Mouse (Mus musculus) right cerebral cortex, postnatal 4 days (tissue): ENCODE data around the gene Znrf2.
A peak's percentile ranks its signal among the peaks of the same experiment; 100 is the strongest.
"Not testable (repeated sequence)": the region's sequence is repeated elsewhere in the genome, so short reads cannot be mapped to it uniquely, and the experiment has no call there.

Source experiments
- DNase-seq: peaks from one replicate; pipeline ENCODE4 v3.0.0-alpha.2; 2022

The Znrf2 gene

GRCm38 (mm10) chr6:54851778-54852177 lies 35.1 kb downstream of the Znrf2 start:
- DNase-seq: no peak

- DNase-seq: no peak
Observed at GRCm38 (mm10) chr6:54852669-54853068, 36.0 kb downstream of the Znrf2 start.

GRCm38 (mm10) chr6:54854859-54855258 lies 38.1 kb downstream of the Znrf2 start:
- no peak for DNase-seq

DNA sequence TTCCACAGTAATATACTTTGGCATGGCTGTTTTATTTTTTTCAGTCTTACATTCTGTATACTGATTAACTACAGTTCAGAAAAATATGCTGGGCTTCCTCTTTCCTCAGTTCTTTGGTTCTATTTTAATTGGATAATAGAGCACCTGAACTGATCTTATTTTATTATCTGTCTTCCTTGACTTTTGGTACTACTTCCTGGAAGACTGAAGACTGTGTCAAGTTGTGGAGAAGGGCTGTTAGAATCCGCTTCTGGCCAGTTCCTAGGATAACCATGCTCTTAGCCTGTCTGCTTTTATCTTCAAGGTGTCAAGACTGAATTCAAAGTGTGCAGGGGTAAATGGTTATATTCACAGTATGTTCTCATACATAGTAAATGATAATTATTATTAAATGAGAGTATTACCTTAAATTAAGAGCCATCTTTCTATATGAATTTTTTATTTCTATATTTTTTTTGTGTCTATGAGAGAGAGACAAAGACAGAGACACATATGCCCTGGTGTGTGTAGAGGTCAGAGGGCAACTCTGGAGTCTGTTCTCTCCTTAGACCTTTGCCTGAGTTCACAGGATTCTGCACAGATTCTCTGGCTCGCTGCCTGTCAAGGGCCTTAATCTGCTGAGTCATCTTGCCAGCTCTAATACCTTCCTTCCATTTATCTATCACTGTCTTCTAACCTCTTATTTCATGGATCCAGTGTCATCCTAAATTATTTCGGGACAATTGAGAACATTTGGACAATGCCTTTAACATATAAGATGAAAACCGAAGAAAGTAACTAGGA lies 39.3 kb downstream of the Znrf2 start:
- no peak for DNase-seq

DNA sequence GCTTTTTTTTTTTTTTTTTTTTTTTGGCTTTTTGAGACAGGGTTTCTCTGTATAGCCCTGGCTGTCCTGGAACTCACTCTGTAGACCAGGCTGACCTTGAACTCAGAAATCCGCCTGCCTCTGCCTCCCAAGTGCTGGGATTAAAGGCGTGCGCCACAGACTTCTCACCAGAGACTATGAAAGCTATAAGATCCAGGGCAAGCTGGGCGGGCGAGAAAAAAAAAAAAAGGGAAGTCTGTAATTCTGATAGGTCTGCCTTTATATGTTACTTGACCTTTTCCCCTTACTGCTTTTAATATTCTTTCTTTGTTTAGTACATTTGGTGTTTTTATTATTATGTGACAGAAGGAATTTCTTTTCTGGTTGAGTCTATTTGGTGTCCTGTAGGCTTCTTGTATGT lies 42.4 kb downstream of the Znrf2 start:
- DNase-seq: not testable (repeated sequence)

DNA sequence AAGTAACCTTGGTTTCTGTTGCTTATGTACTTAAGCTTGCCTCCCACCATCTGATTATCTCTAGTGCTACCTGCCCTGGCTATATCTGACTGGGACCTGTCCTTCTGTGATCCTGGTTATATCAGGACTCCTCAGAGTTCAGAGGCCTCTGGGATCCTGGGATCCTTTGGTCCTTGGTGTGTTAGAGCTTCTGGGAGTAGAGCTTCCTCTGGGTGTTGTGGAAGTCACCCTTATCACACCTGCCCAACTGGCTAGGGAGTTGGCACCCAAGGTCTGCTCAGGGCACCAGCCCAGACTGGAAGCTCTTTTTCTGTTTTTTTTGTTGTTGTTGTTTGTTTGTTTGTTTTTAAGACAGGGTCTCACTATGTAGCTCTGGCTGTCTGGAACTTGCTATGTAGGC lies 43.5 kb downstream of the Znrf2 start:
- no peak for DNase-seq

DNA sequence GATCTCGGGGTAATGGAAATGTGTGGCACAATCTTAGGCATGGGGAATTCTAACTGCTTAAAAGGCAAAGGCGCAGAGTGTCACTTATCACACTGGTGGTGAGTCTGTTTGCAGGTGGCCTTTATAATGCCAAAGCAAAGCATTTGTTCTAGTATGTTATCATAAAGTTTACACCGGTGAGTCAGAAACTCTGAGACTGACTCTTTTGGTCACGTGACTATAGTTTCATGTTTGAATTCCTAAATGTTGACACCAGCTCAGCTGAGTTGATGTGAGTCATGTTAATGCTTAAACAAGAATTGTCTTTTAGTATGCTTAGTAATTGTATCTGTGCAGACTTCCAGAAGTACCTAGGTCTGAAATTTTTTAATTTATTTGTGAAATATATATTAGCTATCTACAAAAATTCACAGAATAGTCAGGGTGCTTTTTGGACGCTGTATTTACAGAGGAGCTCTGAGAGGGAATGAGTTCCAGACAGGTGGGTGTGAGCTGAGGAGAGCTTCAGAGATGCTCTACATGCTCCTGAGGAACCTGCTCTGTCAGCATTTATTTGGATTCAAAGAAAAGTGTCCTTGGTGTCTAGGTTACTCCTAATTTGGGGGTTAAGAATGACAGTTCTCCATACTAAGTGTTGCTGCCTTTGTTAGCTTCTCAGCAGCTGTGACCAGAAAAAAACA lies 50.2 kb downstream of the Znrf2 start:
- DNase-seq: no peak

GRCm38 (mm10) chr6:54867411-54867745 lies 50.7 kb downstream of the Znrf2 start:
- no peak for DNase-seq

GRCm38 (mm10) chr6:54873029-54873428 lies 56.3 kb downstream of the Znrf2 start:
- no peak for DNase-seq

- DNase-seq: no peak
Observed at GRCm38 (mm10) chr6:54876782-54877181, 60.1 kb downstream of the Znrf2 start.

DNA sequence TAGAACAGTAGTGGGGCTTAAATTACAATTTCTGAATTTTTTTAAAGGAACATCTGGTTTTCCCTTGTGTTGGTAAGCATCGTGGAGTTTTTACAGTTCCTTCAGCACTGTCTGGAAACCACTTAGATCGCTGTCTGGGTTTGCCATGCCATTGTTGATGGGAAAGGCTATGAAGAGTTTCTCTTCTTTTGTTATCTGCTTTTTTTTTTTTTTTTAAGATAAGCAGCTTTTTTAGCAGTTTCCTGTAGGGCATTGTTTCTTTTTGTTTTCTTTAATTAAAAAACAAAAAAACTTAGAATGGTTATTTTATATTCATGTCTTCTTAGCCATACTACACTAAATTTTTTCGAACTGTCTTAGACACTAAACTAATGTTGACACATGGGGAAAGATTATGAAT lies 60.9 kb downstream of the Znrf2 start:
- no peak for DNase-seq

GRCm38 (mm10) chr6:54878546-54878945 lies 61.8 kb downstream of the Znrf2 start:
- DNase-seq: no peak

DNA sequence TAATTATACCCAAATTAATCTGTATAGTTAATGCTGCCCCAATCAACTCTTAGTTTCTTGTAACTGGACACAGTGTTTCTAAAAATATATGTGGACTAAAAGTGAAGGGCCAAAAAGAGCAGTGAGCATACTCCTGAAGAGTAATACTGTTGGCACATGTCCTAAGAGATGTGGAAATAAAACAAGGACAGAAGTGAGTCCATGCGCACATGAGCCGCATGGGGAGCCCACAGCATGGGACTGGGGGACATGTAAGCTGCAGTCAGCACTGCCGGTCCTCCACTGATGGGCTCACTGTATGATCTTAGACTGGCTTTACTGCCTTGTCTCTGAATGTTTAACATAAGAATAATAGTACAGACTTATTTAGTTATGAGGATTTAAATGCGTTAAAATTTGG lies 63.4 kb downstream of the Znrf2 start:
- no peak for DNase-seq

DNA sequence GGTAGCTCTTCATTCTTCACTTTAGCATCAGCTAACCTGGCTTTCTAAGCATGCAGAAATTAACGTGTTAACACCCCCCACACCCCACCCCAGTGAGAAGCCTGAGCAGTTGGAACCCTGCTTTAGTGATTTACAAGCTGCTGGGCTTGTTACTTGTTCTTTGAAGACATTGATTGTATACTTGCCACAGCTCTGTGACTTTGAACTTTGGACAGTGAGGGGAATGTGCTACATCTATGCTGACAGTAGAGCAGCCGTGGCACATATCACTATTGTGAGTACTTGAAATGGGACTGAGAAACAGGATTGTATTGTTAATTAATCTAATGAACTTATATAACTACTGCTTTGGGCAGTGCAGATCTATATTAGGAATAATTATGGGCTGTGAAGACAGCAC lies 66.7 kb downstream of the Znrf2 start:
- no peak for DNase-seq

GRCm38 (mm10) chr6:54886195-54886594 lies 69.5 kb downstream of the Znrf2 start:
- DNase-seq: no peak

DNA sequence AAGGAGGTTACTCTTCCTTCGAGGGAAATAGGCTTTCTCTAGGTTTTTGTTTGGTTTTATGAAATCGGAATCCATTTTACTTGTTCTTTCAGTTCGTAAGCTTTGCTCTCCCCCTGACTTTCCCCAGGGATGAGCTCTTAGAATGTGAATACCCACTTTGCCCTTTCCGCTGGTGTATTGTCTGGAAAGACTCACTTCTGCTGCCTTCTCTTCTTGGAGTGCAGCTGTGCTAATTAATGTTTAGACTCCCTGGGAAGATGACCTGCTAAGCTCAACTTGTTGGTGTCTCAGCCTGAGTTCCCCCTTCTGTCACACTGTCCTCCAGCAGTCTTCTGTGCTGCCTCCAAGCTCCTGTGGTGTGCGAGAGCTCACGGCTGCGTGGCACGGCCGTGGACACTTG lies 73.5 kb downstream of the Znrf2 start:
- no peak for DNase-seq

- DNase-seq: no peak
Observed at GRCm38 (mm10) chr6:54891384-54891783, 74.7 kb downstream of the Znrf2 start.

GRCm38 (mm10) chr6:54900256-54900655 lies 83.5 kb downstream of the Znrf2 start:
- DNase-seq: no peak

DNA sequence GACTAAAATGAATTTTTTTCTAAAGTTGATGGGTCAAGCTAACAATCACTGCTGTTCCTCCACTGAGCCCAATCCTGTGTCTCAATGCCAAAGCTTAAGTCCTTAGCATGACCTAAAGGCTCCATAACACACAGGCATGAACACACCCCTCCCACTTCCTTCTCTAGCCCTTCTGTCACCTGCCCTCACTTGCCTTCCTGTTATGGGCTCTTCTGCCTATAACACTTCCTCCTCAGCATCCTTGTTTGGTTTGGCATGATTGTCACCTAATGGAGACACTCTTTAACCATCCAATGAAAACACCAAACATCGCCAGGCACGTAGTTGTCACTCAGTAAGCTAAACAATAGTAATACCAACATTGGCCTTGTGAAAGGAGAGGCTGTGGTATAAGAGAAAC lies 85.8 kb downstream of the Znrf2 start:
- DNase-seq: no peak

- DNase-seq: no peak
Observed at GRCm38 (mm10) chr6:54906053-54907040, 89.6 kb downstream of the Znrf2 start.

GRCm38 (mm10) chr6:54914977-54915376 lies 98.3 kb downstream of the Znrf2 start:
- no peak for DNase-seq

- no peak for DNase-seq
Observed at GRCm38 (mm10) chr6:54916163-54916562, 99.4 kb downstream of the Znrf2 start.

DNA sequence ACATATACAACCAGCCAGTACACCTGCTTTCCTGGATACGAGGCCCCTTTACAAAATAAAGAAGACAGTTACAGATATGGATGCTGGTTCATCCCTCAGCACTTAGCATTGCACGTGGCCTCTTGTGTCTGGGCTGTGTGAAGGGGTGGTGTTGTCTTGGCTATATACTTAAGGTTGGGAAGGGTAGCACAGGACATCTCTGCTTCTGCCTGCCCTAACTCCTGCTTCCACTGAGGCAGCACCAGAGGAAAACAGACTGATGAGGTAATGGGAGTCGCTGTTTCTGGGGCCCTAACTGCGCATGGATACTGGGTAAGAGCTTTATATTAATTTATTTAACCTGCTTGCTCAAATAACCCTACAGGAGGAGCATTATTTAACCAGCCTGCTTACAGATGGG lies 100.2 kb downstream of the Znrf2 start:
- DNase-seq: no peak

GRCm38 (mm10) chr6:54917523-54917922 lies 100.8 kb downstream of the Znrf2 start:
- DNase-seq: peak; percentile 16
